Mouse (Mus musculus): ENCODE measurements around the gene Zfp661.

DNA sequence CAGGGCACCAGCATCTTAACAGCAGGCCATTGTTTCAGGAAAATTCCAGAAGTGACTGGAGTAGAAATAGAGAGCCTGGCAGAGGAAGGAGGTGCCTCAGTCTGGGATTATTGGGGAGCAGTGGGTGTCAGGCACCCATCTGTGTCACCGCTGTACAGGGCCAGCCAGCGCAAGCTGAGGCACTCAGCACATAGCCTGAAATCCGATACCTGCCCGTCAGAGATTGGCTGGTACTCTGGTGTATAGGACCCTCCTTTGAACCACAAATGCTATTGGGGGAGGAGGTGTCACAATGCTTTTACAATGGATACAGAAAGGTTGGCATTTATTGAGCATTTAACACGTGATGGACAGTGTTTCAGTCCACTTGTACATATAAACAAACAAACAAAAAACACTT lies 22.1 kb upstream of the Zfp661 start:
- no peak for TF ChIP-seq CTCF (conservative IDR thresholded peaks at IDR 0.05; ENCODE audit: low read length)
- no peak for TF ChIP-seq NANOG (IDR thresholded peaks at IDR 0.05; ENCODE audit: borderline replicate concordance, low read length)

Measured in E14TG2a.4 (cell line).